Mouse (Mus musculus): ENCODE measurements around the gene Cfi. TPM values are rescaled to one million over a fixed set of nuclear protein-coding genes. Genes with fewer than 3 reads are reported as not detected.
A peak's percentile ranks its signal among the peaks of the same experiment; 100 is the strongest.

The Cfi gene
- polyA plus RNA-seq, 1 experiment from 2014 or later: not detected

DNA sequence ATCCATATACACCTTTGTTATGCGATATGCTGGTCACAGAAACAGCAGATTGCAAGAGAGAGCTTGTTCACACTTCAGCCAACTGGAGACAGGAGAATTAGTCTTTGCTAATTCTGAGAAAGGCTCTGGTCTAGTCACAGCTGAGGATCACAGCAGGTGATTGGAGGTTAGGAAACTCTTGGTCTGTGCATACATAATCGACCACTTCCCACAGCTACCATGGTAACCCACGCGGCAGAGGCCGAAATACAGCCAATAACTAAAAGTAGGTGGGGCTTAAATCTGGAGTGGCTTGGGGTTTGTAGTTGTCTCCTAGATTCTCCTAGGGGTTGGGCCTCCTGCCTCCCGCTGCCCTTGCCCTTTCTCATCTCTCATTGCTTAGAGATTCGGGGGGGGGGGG, 2.3 kb downstream of the Cfi start:
- Histone ChIP-seq H3K27me3 (ENCODE audit: control insufficient read depth, insufficient read depth, low read length) (no peaks in the 10 kb centered on the region), H3K4me3 (ENCODE audit: low read depth, low read length) (no peak overlapping the region), H3K4me2 (ENCODE audit: low read depth) (no peak overlapping the region), H3K4me1 (ENCODE audit: control insufficient read depth, insufficient read depth, low read length) (no peaks in the 10 kb centered on the region), H3K9me3 (ENCODE audit: control insufficient read depth, low read length) (no peaks in the 10 kb centered on the region), H3K9ac (ENCODE audit: low read length) (no peak overlapping the region), H3K27ac (ENCODE audit: low read depth, low read length) (no peak overlapping the region), H3K36me3 (ENCODE audit: control insufficient read depth, insufficient read depth, low read length) (no peaks in the 10 kb centered on the region)
- ATAC-seq (ENCODE audit: insufficient read depth, low FRiP score, low TSS enrichment) (no peak), DNase-seq (ENCODE audit: low spot score) (no peak)
- WGBS: 46% methylated on average over 6 of the region's 7 CpGs

DNA sequence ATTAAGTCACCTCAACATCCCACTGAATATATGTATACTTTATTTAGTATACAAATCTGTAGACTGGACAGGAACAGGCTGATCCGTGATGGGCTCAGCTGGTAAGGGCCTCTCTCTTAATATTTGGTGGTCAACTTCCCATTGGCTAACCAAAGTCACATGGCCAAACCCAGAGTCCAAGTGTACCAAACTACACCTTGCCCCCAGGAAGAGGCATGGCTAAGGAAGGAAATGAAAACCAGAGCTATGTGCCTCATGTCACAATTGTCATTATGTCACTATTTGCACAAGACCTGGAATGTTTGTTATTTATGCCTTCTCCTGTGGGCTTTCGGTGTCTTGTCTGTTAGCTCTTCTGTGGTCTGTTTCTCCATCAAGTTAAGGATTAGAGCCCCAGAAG, 10.2 kb downstream of the Cfi start:
- H3K9ac ChIP-seq (ENCODE audit: low read length): no peak overlapping the region
- no peak overlapping the region for H3K4me3 ChIP-seq (ENCODE audit: low read depth, low read length)
- no peak overlapping the region for H3K4me2 ChIP-seq (ENCODE audit: low read depth)
- H3K4me1 ChIP-seq (ENCODE audit: control insufficient read depth, insufficient read depth, low read length): no peaks in the 10 kb centered on the region
- H3K27ac ChIP-seq (ENCODE audit: low read depth, low read length): no peak overlapping the region
- no peaks in the 10 kb centered on the region for H3K9me3 ChIP-seq (ENCODE audit: control insufficient read depth, low read length)
- ATAC-seq (ENCODE audit: insufficient read depth, low FRiP score, low TSS enrichment) (no peak), DNase-seq (ENCODE audit: low spot score) (no peak)
- no peaks in the 10 kb centered on the region for H3K27me3 ChIP-seq (ENCODE audit: control insufficient read depth, insufficient read depth, low read length)
- WGBS: 79% methylated on average over 2 of the region's 2 CpGs
- no peaks in the 10 kb centered on the region for H3K36me3 ChIP-seq (ENCODE audit: control insufficient read depth, insufficient read depth, low read length)

DNA sequence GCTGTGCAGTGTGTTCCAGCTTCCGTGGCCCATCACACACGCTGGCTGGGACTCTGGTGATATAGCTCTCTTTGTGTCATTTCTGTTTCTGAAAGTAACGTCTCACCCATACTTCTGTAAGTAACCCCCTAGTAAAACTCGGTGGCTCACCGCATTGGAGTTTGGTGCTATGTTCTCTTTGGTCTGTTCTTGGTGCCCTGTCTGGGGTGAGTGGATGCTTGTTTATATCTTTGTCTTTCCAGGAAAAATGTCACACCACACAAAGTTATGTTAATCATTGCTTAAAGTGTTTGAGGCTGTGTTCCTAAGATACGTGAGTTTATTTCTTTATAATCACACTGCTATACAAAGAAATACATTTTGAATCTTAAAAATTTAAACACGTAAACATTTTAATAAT, 11.2 kb downstream of the Cfi start:
- Histone ChIP-seq H3K4me1 (ENCODE audit: control insufficient read depth, insufficient read depth, low read length) (no peaks in the 10 kb centered on the region), H3K4me2 (ENCODE audit: low read depth) (no peak overlapping the region), H3K27ac (ENCODE audit: low read depth, low read length) (no peak overlapping the region), H3K9ac (ENCODE audit: low read length) (no peak overlapping the region), H3K9me3 (ENCODE audit: control insufficient read depth, low read length) (no peaks in the 10 kb centered on the region), H3K27me3 (ENCODE audit: control insufficient read depth, insufficient read depth, low read length) (no peaks in the 10 kb centered on the region), H3K4me3 (ENCODE audit: low read depth, low read length) (no peak overlapping the region), H3K36me3 (ENCODE audit: control insufficient read depth, insufficient read depth, low read length) (no peaks in the 10 kb centered on the region)
- ATAC-seq (ENCODE audit: insufficient read depth, low FRiP score, low TSS enrichment): no peak
- WGBS: 87% methylated on average over 7 of the region's 7 CpGs
- no peak for DNase-seq (ENCODE audit: low spot score)

DNA sequence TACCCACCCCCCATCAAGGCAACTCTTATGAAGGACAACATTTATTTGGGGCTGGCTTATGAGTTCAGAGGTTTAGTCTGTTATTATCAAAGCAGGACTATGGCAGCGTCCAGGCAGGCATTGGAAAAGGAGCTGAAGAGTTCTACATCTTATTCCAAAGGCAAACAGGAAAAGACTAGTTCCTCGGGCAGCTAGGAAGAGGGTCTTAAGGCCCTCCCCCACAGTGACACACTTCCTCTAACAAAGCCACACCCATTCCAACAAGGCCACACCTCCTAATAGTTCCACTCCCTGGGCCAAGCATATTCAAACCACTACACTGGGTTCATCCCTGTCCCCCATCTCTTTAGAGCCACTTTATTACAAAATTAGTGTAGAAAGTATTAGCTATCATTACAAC, 26.9 kb downstream of the Cfi start:
- H3K36me3 ChIP-seq (ENCODE audit: control insufficient read depth, insufficient read depth, low read length): no peaks in the 10 kb centered on the region
- H3K9ac ChIP-seq (ENCODE audit: low read length): no peak overlapping the region
- no peak for ATAC-seq (ENCODE audit: insufficient read depth, low FRiP score, low TSS enrichment)
- 0 out of 2 replicates have a peak, but pooled peaks cover 2% of the 10 kb centered on the region for H3K9me3 ChIP-seq (ENCODE audit: control insufficient read depth, low read length)
- no peaks in the 10 kb centered on the region for H3K4me1 ChIP-seq (ENCODE audit: control insufficient read depth, insufficient read depth, low read length)
- no peak for DNase-seq (ENCODE audit: low spot score)
- no peaks in the 10 kb centered on the region for H3K27me3 ChIP-seq (ENCODE audit: control insufficient read depth, insufficient read depth, low read length)
- no peak overlapping the region for H3K27ac ChIP-seq (ENCODE audit: low read depth, low read length)
- H3K4me3 ChIP-seq (ENCODE audit: low read depth, low read length): no peak overlapping the region
- WGBS: 81% methylated on average over 2 of the region's 2 CpGs
- no peak overlapping the region for H3K4me2 ChIP-seq (ENCODE audit: low read depth)

DNA sequence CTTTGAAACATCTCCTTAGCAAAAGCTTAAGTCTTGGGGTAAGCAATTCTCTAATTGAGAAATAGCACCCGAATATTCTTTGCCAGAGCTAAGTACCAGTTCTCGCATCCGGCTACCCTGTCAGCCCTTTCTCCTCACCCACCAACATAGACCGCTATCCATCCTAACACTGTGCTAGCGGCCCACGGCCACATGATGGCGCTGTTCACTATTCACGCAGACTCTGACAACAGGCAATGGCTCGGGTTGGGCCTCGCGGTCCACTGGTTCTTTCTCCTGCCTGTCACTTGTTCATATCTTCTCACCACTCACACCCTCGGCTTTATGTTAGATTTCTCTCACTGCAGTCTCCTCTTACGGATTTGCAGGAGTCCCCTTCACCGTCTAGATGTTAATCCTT, 28.0 kb downstream of the Cfi start:
- ATAC-seq (ENCODE audit: insufficient read depth, low FRiP score, low TSS enrichment): no peak
- Histone ChIP-seq H3K36me3 (ENCODE audit: control insufficient read depth, insufficient read depth, low read length) (no peaks in the 10 kb centered on the region), H3K27me3 (ENCODE audit: control insufficient read depth, insufficient read depth, low read length) (no peaks in the 10 kb centered on the region), H3K9me3 (ENCODE audit: control insufficient read depth, low read length) (no peaks in the 10 kb centered on the region), H3K4me3 (ENCODE audit: low read depth, low read length) (no peak overlapping the region), H3K4me1 (ENCODE audit: control insufficient read depth, insufficient read depth, low read length) (no peaks in the 10 kb centered on the region), H3K9ac (ENCODE audit: low read length) (no peak overlapping the region), H3K27ac (ENCODE audit: low read depth, low read length) (no peak overlapping the region), H3K4me2 (ENCODE audit: low read depth) (no peak overlapping the region)
- peak; percentile 42 for DNase-seq (ENCODE audit: low spot score)
- 53% methylated on average over 14 of the region's 14 CpGs for WGBS

DNA sequence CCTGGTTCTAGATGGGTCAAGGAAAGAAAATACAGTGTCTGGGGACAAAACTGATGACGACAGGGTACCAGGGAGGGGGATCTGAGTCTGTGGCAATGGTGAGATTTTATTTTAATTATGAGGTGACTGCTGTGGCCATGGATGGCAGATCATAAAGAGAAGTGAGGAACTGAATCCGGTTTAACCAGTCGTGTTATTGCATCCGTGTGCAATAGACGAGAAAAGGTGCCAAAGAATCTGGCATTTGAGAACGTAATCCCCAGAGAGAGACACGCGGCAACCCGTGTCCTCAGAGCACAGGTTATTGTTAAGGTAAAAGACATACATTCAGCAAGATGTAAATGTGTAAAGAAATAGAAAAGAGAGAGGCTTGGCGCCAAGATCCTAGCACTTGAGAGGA, 41.6 kb downstream of the Cfi start:
- WGBS: 94% methylated on average over 10 of the region's 10 CpGs
- no peaks in the 10 kb centered on the region for H3K4me1 ChIP-seq (ENCODE audit: control insufficient read depth, insufficient read depth, low read length)
- H3K4me2 ChIP-seq (ENCODE audit: low read depth): no peak overlapping the region
- no peak for DNase-seq (ENCODE audit: low spot score)
- H3K27me3 ChIP-seq (ENCODE audit: control insufficient read depth, insufficient read depth, low read length): no peaks in the 10 kb centered on the region
- H3K36me3 ChIP-seq (ENCODE audit: control insufficient read depth, insufficient read depth, low read length): no peaks in the 10 kb centered on the region
- H3K27ac ChIP-seq (ENCODE audit: low read depth, low read length): no peak overlapping the region
- no peak for ATAC-seq (ENCODE audit: insufficient read depth, low FRiP score, low TSS enrichment)
- H3K9me3 ChIP-seq (ENCODE audit: control insufficient read depth, low read length): no peaks in the 10 kb centered on the region
- H3K4me3 ChIP-seq (ENCODE audit: low read depth, low read length): no peak overlapping the region
- no peak overlapping the region; the same call in 1 of the 2 replicates for H3K9ac ChIP-seq (ENCODE audit: low read length)

DNA sequence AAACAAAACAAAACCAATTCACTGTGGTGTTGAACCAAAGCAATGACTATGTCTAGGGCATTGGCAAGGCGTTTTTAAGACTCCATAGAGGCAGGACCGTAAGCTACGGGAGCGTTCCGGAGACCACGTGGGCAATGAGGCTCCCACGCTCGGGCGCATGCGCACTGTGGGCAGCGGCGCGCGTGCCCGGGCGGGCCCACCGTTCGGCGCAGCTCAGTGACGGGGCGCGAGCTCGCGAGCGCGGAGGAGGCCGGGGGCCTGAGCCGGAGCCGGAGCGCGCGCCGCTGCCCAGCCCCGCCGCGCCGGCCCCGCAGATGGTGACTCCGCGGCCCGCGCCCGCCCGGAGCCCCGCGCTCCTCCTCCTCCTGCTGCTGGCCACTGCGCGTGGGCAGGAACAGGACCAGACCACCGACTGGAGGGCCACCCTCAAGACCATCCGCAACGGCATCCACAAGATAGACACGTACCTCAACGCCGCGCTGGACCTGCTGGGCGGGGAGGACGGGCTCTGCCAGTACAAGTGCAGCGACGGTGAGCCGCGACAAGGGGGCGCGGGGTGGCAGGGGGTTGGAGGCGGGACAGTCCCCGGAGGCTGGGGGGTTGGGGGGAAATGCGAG, 42.8 kb downstream of the Cfi start, which contains the start of gene Pla2g12a:
Gene Pla2g12a (plus strand): TSS at position 202 of the 617 bp plus-strand sequence.
- ATAC-seq (ENCODE audit: insufficient read depth, low FRiP score, low TSS enrichment) (peak; percentile 90), DNase-seq (ENCODE audit: low spot score) (peak; percentile 95)
- H3K9ac ChIP-seq (ENCODE audit: low read length): peak within 1 kb of the TSS; percentile 66
- no peaks in the 10 kb centered on the region for H3K9me3 ChIP-seq (ENCODE audit: control insufficient read depth, low read length)
- H3K36me3 ChIP-seq (ENCODE audit: control insufficient read depth, insufficient read depth, low read length): no peaks in the 10 kb centered on the region
- H3K27ac ChIP-seq (ENCODE audit: low read depth, low read length): peak within 1 kb of the TSS; percentile 24; the same call in 1 of the 2 replicates
- H3K4me3 ChIP-seq (ENCODE audit: low read depth, low read length): peak within 1 kb of the TSS; percentile 51
- H3K4me1 ChIP-seq (ENCODE audit: control insufficient read depth, insufficient read depth, low read length): no peaks in the 10 kb centered on the region
- WGBS: under 1% methylated on average over 63 of the region's 66 CpGs
- peak within 1 kb of the TSS; percentile 90 for H3K4me2 ChIP-seq (ENCODE audit: low read depth)
- no peaks in the 10 kb centered on the region for H3K27me3 ChIP-seq (ENCODE audit: control insufficient read depth, insufficient read depth, low read length)

DNA sequence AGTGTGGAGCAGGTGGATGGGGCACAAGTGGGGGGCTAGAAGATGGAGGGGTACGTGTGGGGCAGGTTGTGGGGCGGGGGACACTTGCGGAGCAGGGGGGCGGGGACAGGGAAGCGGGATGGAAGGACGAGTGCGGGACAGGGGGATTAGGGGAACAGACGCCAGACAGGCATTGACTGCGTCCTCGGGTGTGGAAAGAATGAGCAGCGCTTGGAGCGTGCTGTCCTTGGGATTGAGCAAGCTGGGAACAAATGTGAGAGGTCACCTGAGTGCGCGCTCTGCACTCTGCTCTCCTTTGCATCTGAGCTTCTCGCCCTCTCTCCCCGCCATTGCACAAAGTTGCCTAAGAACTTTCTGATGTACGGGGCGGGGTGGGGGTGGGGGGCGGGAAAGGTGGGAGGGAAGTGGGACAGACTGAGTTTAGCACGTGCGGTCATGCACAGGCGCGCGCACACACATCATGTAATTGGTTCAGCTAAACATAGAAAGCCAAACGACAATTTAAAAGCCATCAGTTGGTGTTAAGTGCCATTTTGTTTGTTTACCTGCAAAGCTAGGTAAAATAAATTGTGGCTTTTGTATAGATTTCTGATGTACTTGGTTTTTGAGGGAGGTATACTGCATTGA, 43.6 kb downstream of the Cfi start:
- ATAC-seq (ENCODE audit: insufficient read depth, low FRiP score, low TSS enrichment) (peak; percentile 60), DNase-seq (ENCODE audit: low spot score) (peak; percentile 17)
- Histone ChIP-seq H3K27me3 (ENCODE audit: control insufficient read depth, insufficient read depth, low read length) (no peaks in the 10 kb centered on the region), H3K4me2 (ENCODE audit: low read depth) (peak overlapping the region; percentile 90), H3K9me3 (ENCODE audit: control insufficient read depth, low read length) (no peaks in the 10 kb centered on the region), H3K27ac (ENCODE audit: low read depth, low read length) (no peak overlapping the region), H3K36me3 (ENCODE audit: control insufficient read depth, insufficient read depth, low read length) (no peaks in the 10 kb centered on the region), H3K4me1 (ENCODE audit: control insufficient read depth, insufficient read depth, low read length) (no peaks in the 10 kb centered on the region), H3K9ac (ENCODE audit: low read length) (peak overlapping the region; percentile 66), H3K4me3 (ENCODE audit: low read depth, low read length) (peak overlapping the region; percentile 51)
- WGBS: under 1% methylated on average over 24 of the region's 25 CpGs

DNA sequence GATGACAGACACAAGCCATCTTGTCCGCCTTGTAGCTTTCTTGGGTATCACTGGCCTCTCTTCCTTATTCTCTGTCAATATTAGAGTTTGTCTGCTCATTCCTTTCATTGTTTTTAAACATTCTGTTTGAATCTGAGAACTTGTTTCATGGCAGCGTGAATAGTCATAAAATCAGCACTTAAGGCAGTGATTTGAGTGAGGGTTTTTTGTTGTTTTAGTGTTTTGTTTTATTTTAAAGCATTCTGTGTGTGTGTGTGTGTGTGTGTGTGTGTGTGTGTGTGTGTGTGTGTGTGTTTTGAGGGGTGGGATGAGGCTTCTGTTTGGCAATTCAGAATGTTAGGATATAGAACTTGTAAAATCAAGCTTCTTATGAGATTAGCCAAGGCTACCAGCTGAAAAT, 44.2 kb downstream of the Cfi start:
- Histone ChIP-seq H3K36me3 (ENCODE audit: control insufficient read depth, insufficient read depth, low read length) (no peaks in the 10 kb centered on the region), H3K9me3 (ENCODE audit: control insufficient read depth, low read length) (no peaks in the 10 kb centered on the region), H3K27me3 (ENCODE audit: control insufficient read depth, insufficient read depth, low read length) (no peaks in the 10 kb centered on the region), H3K27ac (ENCODE audit: low read depth, low read length) (no peak overlapping the region), H3K4me2 (ENCODE audit: low read depth) (no peak overlapping the region), H3K4me3 (ENCODE audit: low read depth, low read length) (no peak overlapping the region), H3K9ac (ENCODE audit: low read length) (no peak overlapping the region), H3K4me1 (ENCODE audit: control insufficient read depth, insufficient read depth, low read length) (no peaks in the 10 kb centered on the region)
- DNase-seq (ENCODE audit: low spot score) (no peak), ATAC-seq (ENCODE audit: insufficient read depth, low FRiP score, low TSS enrichment) (no peak)
- WGBS: 80% methylated on average over 2 of the region's 2 CpGs

All from neural tube, embryonic 11.5 days (tissue).